In genomic region chr2:57256459-57256858, GRCm38 (mm10) we compare ENCODE assay signal across 11 mouse cellular contexts. TPM values are rescaled to one million over a fixed set of nuclear protein-coding genes. Genes with fewer than 3 reads are reported as not detected.
DNase-seq lines count a peak whose midpoint lies in the region; ATAC-seq and TF ChIP-seq lines count a peak whose summit lies in the region.
"Had no signal": no experiment of that assay in that cellular context is flagged by ENCODE, and none has a peak within 500 bp of the region (broad histone marks: within the 10 kb centered on the region; RNA-seq: fewer than 3 reads in every experiment).

No protein-coding gene starts in this region.

- TF ChIP-seq POLR2A in liver, adult 2 months (IDR thresholded peaks at IDR 0.05; ENCODE audit: extremely low read depth, insufficient read depth, low read length): no peak

- H3K27me3 ChIP-seq in liver, adult 2 months (ENCODE audit: control insufficient read depth, insufficient read depth, low read length): no peaks in the 10 kb centered on the region
- no peaks in the 10 kb centered on the region for H3K27me3 ChIP-seq in E14TG2a.4 (ENCODE audit: insufficient read depth, low read length)
- no peaks in the 10 kb centered on the region for H3K27me3 ChIP-seq in intestine, embryonic 16.5 days (replicated peaks; ENCODE audit: control insufficient read depth, insufficient read depth, low read length)
- H3K27me3 ChIP-seq: liver, embryonic 15.5 days had no signal

- H3K36me3 ChIP-seq in liver, adult 2 months (ENCODE audit: control insufficient read depth, insufficient read depth, low read length): no peaks in the 10 kb centered on the region; the same call in 1 of the 2 replicates
- H3K36me3 ChIP-seq in E14TG2a.4 (ENCODE audit: insufficient read depth, low read length): no peaks in the 10 kb centered on the region
- H3K36me3 ChIP-seq in intestine, embryonic 16.5 days (ENCODE audit: control insufficient read depth, insufficient read depth, low read length): no peaks in the 10 kb centered on the region
- H3K36me3 ChIP-seq: liver, embryonic 15.5 days had no signal

- peaks cover 5% of the 10 kb centered on the region; the same call in 1 of the 2 replicates for H3K79me2 ChIP-seq in liver, adult 2 months (ENCODE audit: control insufficient read depth, insufficient read depth, low read length)

- peaks cover 29% of the 10 kb centered on the region for H3K4me1 ChIP-seq in liver, adult 2 months (ENCODE audit: control insufficient read depth, insufficient read depth, low read length)
- peaks cover 96% of the 10 kb centered on the region for H3K4me1 ChIP-seq in E14TG2a.4 (replicated peaks; ENCODE audit: low read depth, low read length)
- H3K4me1 ChIP-seq in intestine, embryonic 16.5 days (ENCODE audit: control insufficient read depth, insufficient read depth, low read length): no peaks in the 10 kb centered on the region
- H3K4me1 ChIP-seq: liver, embryonic 15.5 days had no signal

- no peak overlapping the region for H3K4me2 ChIP-seq in intestine, embryonic 16.5 days (ENCODE audit: low read depth, low read length)
- H3K4me2 ChIP-seq: liver, embryonic 15.5 days had no signal

- no peak overlapping the region for H3K27ac ChIP-seq in liver, adult 2 months (replicated peaks; ENCODE audit: insufficient read depth, low read depth, low read length)
- H3K27ac ChIP-seq in intestine, embryonic 16.5 days (ENCODE audit: low read length): no peak overlapping the region
- H3K27ac ChIP-seq: kidney, postnatal 0 days; liver, embryonic 15.5 days had no signal

- no peak overlapping the region for H3K4me3 ChIP-seq in liver, adult 2 months (ENCODE audit: insufficient read depth, low read depth, low read length)
- H3K4me3 ChIP-seq in E14TG2a.4 (replicated peaks; ENCODE audit: low read length): peak overlapping the region; percentile 39; the same call in 1 of the 2 replicates
- H3K4me3 ChIP-seq in intestine, embryonic 16.5 days (ENCODE audit: low read length): no peak overlapping the region
- H3K4me3 ChIP-seq: liver, embryonic 15.5 days had no signal

- no peak overlapping the region for H3K9ac ChIP-seq in liver, adult 2 months (ENCODE audit: low read depth, low read length)
- no peak overlapping the region for H3K9ac ChIP-seq in intestine, embryonic 16.5 days (ENCODE audit: low read depth, low read length)
- H3K9ac ChIP-seq: liver, embryonic 15.5 days had no signal

- no peak for ATAC-seq in intestine, embryonic 16.5 days
- ATAC-seq: forebrain, embryonic 14.5 days had no signal

- WGBS in liver, adult 2 months: 53% methylated on average over 6 of the region's 6 CpGs
- WGBS in intestine, embryonic 16.5 days: 46% methylated on average over 6 of the region's 6 CpGs

- DNase-seq in embryo, embryonic 10.5 days (ENCODE audit: low spot score): peak; percentile 37
- no peak for DNase-seq in embryo, embryonic 11 days
- peak; percentile 66 for DNase-seq in liver, adult 2 months (ENCODE audit: extremely low read depth, low read depth, low spot score)
- no peak for DNase-seq in liver
- DNase-seq in cerebellum, adult 9-10 months: peak; percentile 59
- DNase-seq in natural killer cell, adult 2 months (ENCODE audit: low spot score in 2 of 2): no peak

- no peaks in the 10 kb centered on the region for H3K9me3 ChIP-seq in E14TG2a.4 (ENCODE audit: low read length)
- H3K9me3 ChIP-seq in intestine, embryonic 16.5 days (ENCODE audit: control insufficient read depth, low read length): no peaks in the 10 kb centered on the region
- H3K9me3 ChIP-seq: liver, embryonic 15.5 days had no signal

- no peak for TF ChIP-seq CTCF in liver, adult 2 months (IDR thresholded peaks at IDR 0.05; ENCODE audit: low read depth, low read length)
- no peak for TF ChIP-seq CTCF in E14TG2a.4 (conservative IDR thresholded peaks at IDR 0.05; ENCODE audit: low read length)

RNA-seq across cellular contexts. Expression of gene Gpd2, which starts 19.0 kb away (rescaled TPM):
- total RNA-seq in liver, adult 2 months (2014; rRNA removed): 8.4 and 12.3 TPM in 2 replicates
- 4.4 and 7.1 TPM in 2 replicates for polyA plus RNA-seq in liver, adult 2 months (2012; rRNA removed)
- polyA plus RNA-seq in intestine, embryonic 16.5 days (2015; fragmentation: Nextera tagmentation; extraction: Ambion mirVana): 23.0 and 27.0 TPM in 2 replicates

Comparison
In these comparisons a context has a peak if more than half of its experiments do, and no peak if none do; other contexts are left out.
1. DNase-seq: peak in embryo, embryonic 10.5 days (single experiment), liver, adult 2 months (single experiment) and cerebellum, adult 9-10 months (single experiment); none in embryo, embryonic 11 days (single experiment), liver (single experiment) and natural killer cell, adult 2 months (0 of 2).